ENCODE assay signal across 30 mouse cellular contexts in the genomic region with DNA sequence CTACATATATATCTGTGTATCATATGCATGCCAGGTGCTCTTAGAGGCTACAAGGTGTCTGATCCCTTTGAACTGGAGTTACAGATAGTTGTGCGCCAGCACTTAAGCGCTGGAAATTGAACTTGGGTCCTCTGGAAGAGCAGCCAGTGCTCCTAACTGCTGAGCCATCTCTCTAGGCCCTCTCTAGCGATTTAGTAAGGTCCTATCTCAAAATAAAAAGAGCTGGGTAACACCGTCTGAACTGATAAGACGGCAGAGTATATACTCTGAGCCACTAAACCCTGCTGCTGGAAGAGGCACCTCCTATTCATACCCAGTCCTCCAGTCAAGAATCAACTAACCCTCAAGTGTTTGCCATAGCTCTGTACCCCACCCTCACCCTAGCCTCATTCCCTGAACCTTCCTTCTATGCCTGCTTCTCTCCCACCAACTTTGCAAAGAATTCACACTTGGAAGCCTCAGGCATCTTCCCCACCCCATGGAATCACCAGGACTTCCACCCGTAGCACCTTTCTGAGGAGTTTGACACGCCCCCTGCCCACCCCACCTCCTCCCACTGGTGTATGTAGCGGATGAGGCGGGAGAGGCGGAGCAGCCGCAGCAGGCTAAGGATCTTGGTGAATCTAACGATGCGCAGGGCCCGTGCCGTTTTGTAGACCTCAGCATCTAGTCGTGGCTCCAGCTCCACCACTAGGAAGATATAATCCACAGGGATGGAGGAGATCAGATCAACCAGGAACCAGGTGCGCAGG. TPM values are rescaled to one million over a fixed set of nuclear protein-coding genes. Genes with fewer than 3 reads are reported as not detected.
DNase-seq lines count a peak whose midpoint lies in the region; ATAC-seq and TF ChIP-seq lines count a peak whose summit lies in the region.
"Had no signal": no experiment of that assay in that cellular context is flagged by ENCODE, and none has a peak within 500 bp of the region (broad histone marks: within the 10 kb centered on the region; RNA-seq: fewer than 3 reads in every experiment).

No protein-coding gene starts in this region.

- no peaks in the 10 kb centered on the region for H3K36me3 ChIP-seq in forebrain, embryonic 11.5 days (ENCODE audit: control insufficient read depth, insufficient read depth, low read length)
- H3K36me3 ChIP-seq in forebrain, embryonic 15.5 days: peaks cover 8% of the 10 kb centered on the region; the same call in 1 of the 2 replicates
- H3K36me3 ChIP-seq in lung, embryonic 16.5 days (ENCODE audit: control insufficient read depth, insufficient read depth, low read length): no peaks in the 10 kb centered on the region
- H3K36me3 ChIP-seq in liver, embryonic 14.5 days (replicated peaks; ENCODE audit: control insufficient read depth, insufficient read depth, low read depth): no peaks in the 10 kb centered on the region
- H3K36me3 ChIP-seq: embryonic facial prominence, embryonic 13.5 days; forebrain, embryonic 10.5 days; heart, embryonic 12.5 days had no signal

- no peak for TF ChIP-seq EP300 in liver, embryonic 14.5 days (IDR thresholded peaks at IDR 0.05; ENCODE audit: low read depth)

- H3K4me1 ChIP-seq in forebrain, embryonic 11.5 days (replicated peaks; ENCODE audit: control insufficient read depth, insufficient read depth, low read length): 0 out of 2 replicates have a peak, but pooled peaks cover 4% of the 10 kb centered on the region
- H3K4me1 ChIP-seq in forebrain, embryonic 15.5 days: no peaks in the 10 kb centered on the region
- no peaks in the 10 kb centered on the region; the same call in 1 of the 2 replicates for H3K4me1 ChIP-seq in lung, embryonic 16.5 days (replicated peaks; ENCODE audit: control insufficient read depth, insufficient read depth, low read length)
- peaks cover 14 to 19% of the 10 kb centered on the region in 2 experiments for H3K4me1 ChIP-seq in liver, embryonic 14.5 days (replicated peaks; ENCODE audit: control insufficient read depth in 2 of 2, insufficient read depth in 2 of 2, low read length in 1 of 2)

- no peak for TF ChIP-seq CTCF in liver, embryonic 14.5 days (IDR thresholded peaks at IDR 0.05; ENCODE audit: low read depth)

- peaks cover 5% of the 10 kb centered on the region for H3K27me3 ChIP-seq in forebrain, embryonic 11.5 days (ENCODE audit: control insufficient read depth, insufficient read depth, low read length)
- H3K27me3 ChIP-seq in forebrain, embryonic 15.5 days: no peaks in the 10 kb centered on the region
- H3K27me3 ChIP-seq in lung, embryonic 16.5 days (ENCODE audit: control insufficient read depth, insufficient read depth, low read depth, low read length): peaks cover 15% of the 10 kb centered on the region
- no peaks in the 10 kb centered on the region; the same call in none of the 2 replicates for H3K27me3 ChIP-seq in liver, embryonic 14.5 days (ENCODE audit: control insufficient read depth, insufficient read depth, low read length)
- H3K27me3 ChIP-seq: CH12.LX had no signal

- ATAC-seq in forebrain, embryonic 11.5 days (replicated peaks; ENCODE audit: low FRiP score): no peak
- ATAC-seq in forebrain, embryonic 15.5 days (replicated peaks): no peak
- peak; percentile 77 for ATAC-seq in lung, embryonic 16.5 days (ENCODE audit: low read depth)
- peak; percentile 12; the same call in 1 of the 2 replicates for ATAC-seq in liver, embryonic 14.5 days (ENCODE audit: insufficient read depth)
- ATAC-seq: activated CD4-positive, CD25-positive, alpha-beta regulatory T cell, adult 4 months; forebrain, postnatal 0 days; intestine, postnatal 0 days; midbrain, embryonic 13.5 days had no signal

- no peak overlapping the region for H3K27ac ChIP-seq in forebrain, embryonic 11.5 days (ENCODE audit: low read depth, low read length)
- no peak overlapping the region for H3K27ac ChIP-seq in forebrain, embryonic 15.5 days (replicated peaks)
- H3K27ac ChIP-seq in lung, embryonic 16.5 days (ENCODE audit: low read length): no peak overlapping the region
- H3K27ac ChIP-seq in liver, embryonic 14.5 days: no peak overlapping the region
- H3K27ac ChIP-seq: embryonic facial prominence, embryonic 13.5 days; forebrain, embryonic 10.5 days; heart, adult 2 months; hindbrain, embryonic 13.5 days; midbrain, embryonic 13.5 days had no signal

- no peak overlapping the region for H3K4me3 ChIP-seq in forebrain, embryonic 11.5 days (ENCODE audit: low read depth, low read length)
- no peak overlapping the region for H3K4me3 ChIP-seq in forebrain, embryonic 15.5 days
- H3K4me3 ChIP-seq in lung, embryonic 16.5 days (ENCODE audit: low read length): no peak overlapping the region
- no peak overlapping the region for H3K4me3 ChIP-seq in liver, embryonic 14.5 days (ENCODE audit: insufficient read depth in 1 of 2, low read depth in 2 of 2, low read length in 2 of 2)
- H3K4me3 ChIP-seq: embryonic facial prominence, embryonic 13.5 days; forebrain, embryonic 10.5 days; heart, adult 2 months; heart, embryonic 12.5 days; hindbrain, embryonic 13.5 days; megakaryocyte, embryonic 14.5 days; midbrain, embryonic 13.5 days had no signal

- no peak overlapping the region for H3K4me2 ChIP-seq in forebrain, embryonic 11.5 days (ENCODE audit: low read depth, low read length, severe bottlenecking)
- no peak overlapping the region for H3K4me2 ChIP-seq in forebrain, embryonic 15.5 days (replicated peaks)
- H3K4me2 ChIP-seq in lung, embryonic 16.5 days (ENCODE audit: low read depth, low read length): no peak overlapping the region
- H3K4me2 ChIP-seq in liver, embryonic 14.5 days (ENCODE audit: low read depth): peak overlapping the region; percentile 23
- H3K4me2 ChIP-seq: embryonic facial prominence, embryonic 13.5 days; heart, embryonic 12.5 days; hindbrain, embryonic 13.5 days; midbrain, embryonic 13.5 days had no signal

- no peak overlapping the region for H3K9ac ChIP-seq in forebrain, embryonic 11.5 days (ENCODE audit: low read length)
- H3K9ac ChIP-seq in forebrain, embryonic 15.5 days (replicated peaks): no peak overlapping the region
- H3K9ac ChIP-seq in lung, embryonic 16.5 days (ENCODE audit: low read length): no peak overlapping the region
- H3K9ac ChIP-seq in liver, embryonic 14.5 days (replicated peaks): no peak overlapping the region
- H3K9ac ChIP-seq: embryonic facial prominence, embryonic 13.5 days; forebrain, postnatal 0 days; heart, embryonic 12.5 days; hindbrain, embryonic 13.5 days; midbrain, embryonic 13.5 days had no signal

- WGBS in forebrain, embryonic 11.5 days: 67% methylated on average over 17 of the region's 17 CpGs
- 72% methylated on average over 17 of the region's 17 CpGs for WGBS in forebrain, embryonic 15.5 days
- 35% methylated on average over 17 of the region's 17 CpGs for WGBS in lung, embryonic 16.5 days
- 36% methylated on average over 17 of the region's 17 CpGs for whole genome bisulfite sequencing in liver, embryonic 14.5 days (ENCODE audit: insufficient replicate concordance)

- DNase-seq in forebrain, embryonic 11.5 days (ENCODE audit: low spot score): peak; percentile 53
- no peak for DNase-seq in lung, postnatal 36 days
- DNase-seq in liver, embryonic 14.5 days (ENCODE audit: low read depth in 3 of 3, low spot score in 3 of 3): no peak
- no peak for DNase-seq in cerebellum, postnatal 14 days
- DNase-seq in urinary bladder, postnatal 25 days (ENCODE audit: low spot score): no peak
- DNase-seq: adrenal gland, adult 2 months; adrenal gland, postnatal 36 days; cerebellum, adult 8-10 months; forebrain, postnatal 0 days; heart, adult 2 months; heart, postnatal 4 days; kidney, adult 9 months; kidney, postnatal 14 days; retina, postnatal 1 day; right cerebral cortex, postnatal 14 days; thymus, postnatal 4 days had no signal

- no peaks in the 10 kb centered on the region for H3K9me3 ChIP-seq in forebrain, embryonic 11.5 days (ENCODE audit: control insufficient read depth, low read length)
- H3K9me3 ChIP-seq in forebrain, embryonic 15.5 days: no peaks in the 10 kb centered on the region
- H3K9me3 ChIP-seq in lung, embryonic 16.5 days (ENCODE audit: control insufficient read depth, low read length): no peaks in the 10 kb centered on the region
- H3K9me3 ChIP-seq in liver, embryonic 14.5 days (ENCODE audit: control insufficient read depth, low read length): no peaks in the 10 kb centered on the region
- H3K9me3 ChIP-seq: embryonic facial prominence, embryonic 13.5 days; forebrain, embryonic 10.5 days; heart, embryonic 12.5 days; hindbrain, embryonic 13.5 days; megakaryocyte, embryonic 14.5 days; midbrain, embryonic 13.5 days had no signal

RNA-seq across cellular contexts. Expression of gene Hcn3, which starts 7.7 kb away (rescaled TPM):
- 6.3 and 6.7 TPM in 2 replicates for polyA plus RNA-seq in forebrain, embryonic 11.5 days (2014; fragmentation: Nextera tagmentation; extraction: Ambion mirVana)
- polyA plus RNA-seq in forebrain, embryonic 15.5 days (2015; fragmentation: Nextera tagmentation; extraction: Ambion mirVana): 30.1 and 34.3 TPM in 2 replicates
- polyA plus RNA-seq in lung, embryonic 16.5 days (2015; fragmentation: Nextera tagmentation; extraction: Ambion mirVana): 1.1 and 1.6 TPM in 2 replicates
- 0.23 and 0.31 TPM in 2 replicates for polyA plus RNA-seq in liver, embryonic 14.5 days (2012; rRNA removed)
- 0.55 and 0.56 TPM in 2 replicates for polyA plus RNA-seq in liver, embryonic 14.5 days (2014; fragmentation: Nextera tagmentation; extraction: Ambion mirVana)

RNA-seq across cellular contexts. Expression of gene Clk2, which starts 12.3 kb away (rescaled TPM):
- 34.7 and 40.8 TPM in 2 replicates for polyA plus RNA-seq in forebrain, embryonic 11.5 days (2014; fragmentation: Nextera tagmentation; extraction: Ambion mirVana)
- 26.5 and 26.9 TPM in 2 replicates for polyA plus RNA-seq in forebrain, embryonic 15.5 days (2015; fragmentation: Nextera tagmentation; extraction: Ambion mirVana)
- 22.7 and 25.1 TPM in 2 replicates for polyA plus RNA-seq in lung, embryonic 16.5 days (2015; fragmentation: Nextera tagmentation; extraction: Ambion mirVana)
- polyA plus RNA-seq in liver, embryonic 14.5 days (2012; rRNA removed): 26.1 and 28.8 TPM in 2 replicates
- 6.7 and 7.2 TPM in 2 replicates for polyA plus RNA-seq in liver, embryonic 14.5 days (2014; fragmentation: Nextera tagmentation; extraction: Ambion mirVana)

RNA-seq across cellular contexts. Expression of gene Pklr, which starts 16.3 kb away (rescaled TPM):
- polyA plus RNA-seq in forebrain, embryonic 11.5 days (2014; fragmentation: Nextera tagmentation; extraction: Ambion mirVana): 2.1 and 2.8 TPM in 2 replicates
- polyA plus RNA-seq in forebrain, embryonic 15.5 days (2015; fragmentation: Nextera tagmentation; extraction: Ambion mirVana): 0.06 and 0.10 TPM in 2 replicates
- 0.18 and 1.3 TPM in 2 replicates for polyA plus RNA-seq in lung, embryonic 16.5 days (2015; fragmentation: Nextera tagmentation; extraction: Ambion mirVana)
- 132 and 143 TPM in 2 replicates for polyA plus RNA-seq in liver, embryonic 14.5 days (2012; rRNA removed)
- 79.8 and 97.5 TPM in 2 replicates for polyA plus RNA-seq in liver, embryonic 14.5 days (2014; fragmentation: Nextera tagmentation; extraction: Ambion mirVana)
- polyA plus RNA-seq: activated CD4-positive, CD25-positive, alpha-beta regulatory T cell, adult 4 months; C2C12; embryonic facial prominence, embryonic 13.5 days; midbrain, embryonic 13.5 days; testis, adult 2 months; thymus, postnatal 0 days had no signal

RNA-seq across cellular contexts. Expression of gene Scamp3, which starts 25.0 kb away (rescaled TPM):
- 92.5 and 107 TPM in 2 replicates for polyA plus RNA-seq in forebrain, embryonic 11.5 days (2014; fragmentation: Nextera tagmentation; extraction: Ambion mirVana)
- polyA plus RNA-seq in forebrain, embryonic 15.5 days (2015; fragmentation: Nextera tagmentation; extraction: Ambion mirVana): 116 and 120 TPM in 2 replicates
- polyA plus RNA-seq in lung, embryonic 16.5 days (2015; fragmentation: Nextera tagmentation; extraction: Ambion mirVana): 109 and 115 TPM in 2 replicates
- 35.3 and 46.3 TPM in 2 replicates for polyA plus RNA-seq in liver, embryonic 14.5 days (2012; rRNA removed)
- polyA plus RNA-seq in liver, embryonic 14.5 days (2014; fragmentation: Nextera tagmentation; extraction: Ambion mirVana): 41.0 and 44.2 TPM in 2 replicates

RNA-seq across cellular contexts. Expression of gene Fam189b, which starts 30.7 kb away (rescaled TPM):
- polyA plus RNA-seq in forebrain, embryonic 11.5 days (2014; fragmentation: Nextera tagmentation; extraction: Ambion mirVana): 26.3 and 27.8 TPM in 2 replicates
- polyA plus RNA-seq in forebrain, embryonic 15.5 days (2015; fragmentation: Nextera tagmentation; extraction: Ambion mirVana): 22.3 and 24.6 TPM in 2 replicates
- 19.4 and 22.2 TPM in 2 replicates for polyA plus RNA-seq in lung, embryonic 16.5 days (2015; fragmentation: Nextera tagmentation; extraction: Ambion mirVana)
- polyA plus RNA-seq in liver, embryonic 14.5 days (2012; rRNA removed): 3.6 and 3.9 TPM in 2 replicates
- polyA plus RNA-seq in liver, embryonic 14.5 days (2014; fragmentation: Nextera tagmentation; extraction: Ambion mirVana): 1.7 and 2.6 TPM in 2 replicates

Comparison
In these comparisons a context has a peak if more than half of its experiments do, and no peak if none do; other contexts are left out.
1. ATAC-seq: peak in lung, embryonic 16.5 days (single experiment) and liver, embryonic 14.5 days (single experiment); none in forebrain, embryonic 11.5 days (single experiment) and forebrain, embryonic 15.5 days (single experiment).
2. RNA of gene Pklr, which starts 16.3 kb away (polyA plus RNA-seq): 79.8 to 143 TPM in liver, embryonic 14.5 days; 2.1 to 2.8 TPM in forebrain, embryonic 11.5 days, 0.18 to 1.3 TPM in lung, embryonic 16.5 days and 0.06 to 0.10 TPM in forebrain, embryonic 15.5 days; every median in the first group is over 10 times any median in the second.